Mouse (Mus musculus): ENCODE results near the gene Tcl1b4.
"Not testable (repeated sequence)": the region's sequence is repeated elsewhere in the genome, so short reads cannot be mapped to it uniquely, and the experiment has no call there.

Gene Tcl1b4

DNA sequence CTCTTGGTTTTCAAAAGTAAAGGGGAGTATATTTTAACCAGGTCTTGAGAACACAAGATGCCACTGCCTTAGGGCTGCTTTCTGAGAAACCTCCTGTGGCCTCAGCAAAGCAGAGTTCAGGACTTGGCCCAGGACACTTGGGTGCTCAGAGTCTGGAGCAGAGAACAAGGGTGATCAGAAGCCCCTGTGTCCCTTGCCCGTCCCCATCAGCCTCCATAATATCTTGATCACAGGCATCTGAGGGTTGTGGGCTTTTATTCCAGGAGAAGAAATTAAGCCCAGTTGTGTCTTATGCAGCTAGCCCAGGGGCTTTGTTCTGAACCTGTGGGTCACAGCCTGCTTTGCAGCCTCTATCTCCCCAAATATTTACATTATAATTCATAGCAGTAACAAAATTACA, at the start of gene Tcl1b4:
Gene Tcl1b4 (plus strand): TSS at position 301 of the 400 bp plus-strand sequence.
- not testable (repeated sequence) for DNase-seq

GRCm38 (mm10) chr12:105155286-105155685, 46.5 kb upstream of the Tcl1b4 start:
- DNase-seq: not testable (repeated sequence)

- no peak for DNase-seq
Measured at GRCm38 (mm10) chr12:105158842-105159241, 42.9 kb upstream of the Tcl1b4 start.

GRCm38 (mm10) chr12:105159390-105159789, 42.4 kb upstream of the Tcl1b4 start, which contains the start of gene Tcl1b1:
Gene Tcl1b1, plus strand, starts transcription at chr12:105159690.
- no peak for DNase-seq

- DNase-seq: no peak
Measured at GRCm38 (mm10) chr12:105166734-105167133, 35.0 kb upstream of the Tcl1b4 start.

DNA sequence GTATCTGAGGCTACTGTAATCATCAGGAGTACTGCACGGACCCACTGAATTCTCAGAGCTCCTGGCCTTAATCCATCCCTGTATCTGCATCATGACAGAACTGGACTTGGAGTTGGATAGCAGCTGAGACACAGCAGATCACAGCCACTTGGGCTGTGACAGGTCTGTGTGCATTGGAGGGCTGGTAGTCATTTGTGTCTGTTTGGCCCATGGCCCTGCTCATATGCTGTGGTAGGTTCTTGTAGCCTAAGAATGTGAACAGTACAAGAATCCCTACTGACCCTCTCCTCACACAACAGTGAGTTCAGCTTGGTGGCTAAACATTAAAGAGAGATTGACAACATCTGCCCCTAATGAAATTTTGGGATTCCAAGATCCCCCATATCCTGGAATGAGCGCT, 28.4 kb upstream of the Tcl1b4 start:
- no peak for DNase-seq

DNA sequence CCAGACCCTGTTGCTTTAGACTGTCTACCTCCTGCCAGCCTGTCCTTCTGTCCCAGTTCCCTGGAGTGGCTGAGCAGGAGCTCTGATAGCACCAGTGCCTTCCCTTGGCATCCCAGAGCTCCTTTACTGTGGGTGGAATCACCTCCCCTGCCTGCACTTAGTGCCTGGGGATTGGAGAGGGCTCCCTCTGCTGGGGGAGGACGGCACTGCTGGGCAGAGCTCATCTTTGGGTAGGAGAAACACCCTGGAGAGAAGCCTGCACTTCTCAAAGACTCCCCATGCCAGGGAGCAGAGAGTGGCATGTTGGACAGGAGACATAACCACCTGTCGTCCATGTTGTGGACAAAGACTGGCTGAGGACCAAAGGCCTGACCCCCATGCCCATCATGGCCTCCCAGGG, 27.4 kb upstream of the Tcl1b4 start:
- DNase-seq: peak; percentile 5

DNA sequence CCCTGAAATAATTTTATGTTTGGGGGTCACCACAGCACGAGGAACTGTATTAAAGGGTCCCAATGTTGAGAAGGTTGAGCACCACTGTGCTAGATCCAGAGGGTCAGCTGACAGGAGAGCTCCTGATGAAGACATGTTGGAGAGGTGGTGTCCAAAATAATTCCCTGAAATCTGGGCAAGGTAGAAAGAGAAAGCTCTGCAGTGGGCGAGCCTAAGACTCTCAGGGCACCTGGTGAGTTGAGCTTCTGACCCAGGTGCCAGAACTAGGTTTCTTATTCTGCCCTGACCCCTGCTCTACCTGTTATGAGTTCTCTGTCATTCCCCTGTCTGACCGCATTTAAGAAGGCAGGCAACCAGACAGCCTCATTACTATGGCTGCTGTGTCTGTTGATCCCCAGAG, 25.7 kb upstream of the Tcl1b4 start, which contains the start of gene Tcl1b5:
Gene Tcl1b5 (plus strand): TSS at position 301 of the 400 bp plus-strand sequence.
- not testable (repeated sequence) for DNase-seq

GRCm38 (mm10) chr12:105181040-105181644, 20.6 kb upstream of the Tcl1b4 start:
- not testable (repeated sequence) for DNase-seq

DNA sequence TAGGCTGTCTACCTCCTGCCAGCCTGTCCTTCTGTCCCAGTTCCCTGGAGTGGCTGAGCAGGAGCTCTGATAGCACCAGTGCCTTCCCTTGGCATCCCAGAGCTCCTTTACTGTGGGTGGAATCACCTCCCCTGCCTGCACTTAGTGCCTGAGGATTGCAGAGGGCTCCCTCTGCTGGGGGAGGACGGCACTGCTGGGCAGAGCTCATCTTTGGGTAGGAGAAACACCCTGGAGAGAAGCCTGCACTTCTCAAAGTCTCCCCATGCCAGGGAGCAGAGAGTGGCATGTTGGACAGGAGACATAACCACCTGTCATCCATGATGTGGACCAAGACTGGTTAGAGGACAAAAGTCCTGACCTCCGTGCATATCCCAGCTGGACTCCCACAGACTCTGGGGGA, 12.8 kb upstream of the Tcl1b4 start:
- not testable (repeated sequence) for DNase-seq

- not testable (repeated sequence) for DNase-seq
Measured at GRCm38 (mm10) chr12:105190743-105191142, 11.0 kb upstream of the Tcl1b4 start, which contains the start of gene Tcl1b3. Gene Tcl1b3, plus strand, starts transcription at chr12:105191043.

GRCm38 (mm10) chr12:105199684-105200497, 1.9 kb upstream of the Tcl1b4 start:
- not testable (repeated sequence) for DNase-seq

GRCm38 (mm10) chr12:105207071-105207470, 5.3 kb downstream of the Tcl1b4 start:
- DNase-seq: no peak

DNA sequence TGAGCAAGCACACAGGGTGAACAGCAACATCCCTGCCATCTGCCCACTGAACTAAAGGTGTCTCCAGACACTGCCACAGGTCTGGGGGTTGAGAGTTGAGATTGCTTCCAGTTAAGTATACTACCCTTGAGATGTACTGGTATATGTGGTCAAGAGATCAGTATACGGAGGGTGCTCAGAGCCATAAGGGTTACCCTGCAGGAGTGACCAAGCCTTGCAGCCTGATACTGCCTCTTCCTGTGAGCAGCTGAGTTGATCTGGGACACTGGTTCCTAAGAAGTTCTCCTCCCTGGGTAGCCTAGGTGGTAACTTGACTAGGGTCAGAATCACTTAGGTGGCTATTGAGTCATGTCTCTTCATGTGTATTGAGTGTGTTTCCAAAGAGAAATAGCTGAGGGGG, 6.7 kb downstream of the Tcl1b4 start:
- no peak for DNase-seq

GRCm38 (mm10) chr12:105209231-105209630, 7.5 kb downstream of the Tcl1b4 start:
- no peak for DNase-seq

DNA sequence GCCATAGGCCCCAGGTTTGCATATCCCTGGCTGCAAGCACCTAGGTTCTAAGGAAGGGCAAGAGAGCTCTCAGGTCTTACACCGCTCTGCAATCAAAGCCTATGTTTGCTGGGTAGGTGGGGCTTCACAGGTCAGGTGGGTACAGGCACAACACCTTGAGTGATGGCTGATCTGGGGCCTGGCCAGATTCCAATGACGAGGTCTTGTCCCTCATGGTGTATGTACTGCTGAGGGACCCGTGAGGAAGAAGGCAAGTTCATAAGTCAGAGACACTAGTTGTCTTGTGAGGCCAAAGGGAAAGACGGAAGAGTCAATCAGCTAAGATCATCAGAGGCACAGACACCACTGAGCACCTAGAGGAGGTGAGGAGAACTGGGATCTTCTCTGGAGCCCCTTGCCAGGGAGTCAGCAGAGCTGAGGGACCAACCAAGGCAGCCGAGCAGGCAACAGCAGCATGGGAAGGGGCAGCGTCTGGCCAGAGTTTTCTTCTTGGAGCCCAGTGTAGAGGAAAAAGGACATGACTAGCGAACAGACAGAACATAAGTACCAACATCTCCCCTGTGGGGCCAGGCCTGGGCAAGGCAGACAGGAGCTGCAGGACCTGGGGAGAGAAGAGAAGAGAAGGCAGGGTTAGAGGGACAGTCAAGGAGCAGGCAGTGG, 15.5 kb downstream of the Tcl1b4 start:
- DNase-seq: no peak

GRCm38 (mm10) chr12:105222601-105223319, 21.0 kb downstream of the Tcl1b4 start, which contains the start of gene Tcl1:
Gene Tcl1, minus strand, starts transcription at chr12:105222793.
- no peak for DNase-seq

DNA sequence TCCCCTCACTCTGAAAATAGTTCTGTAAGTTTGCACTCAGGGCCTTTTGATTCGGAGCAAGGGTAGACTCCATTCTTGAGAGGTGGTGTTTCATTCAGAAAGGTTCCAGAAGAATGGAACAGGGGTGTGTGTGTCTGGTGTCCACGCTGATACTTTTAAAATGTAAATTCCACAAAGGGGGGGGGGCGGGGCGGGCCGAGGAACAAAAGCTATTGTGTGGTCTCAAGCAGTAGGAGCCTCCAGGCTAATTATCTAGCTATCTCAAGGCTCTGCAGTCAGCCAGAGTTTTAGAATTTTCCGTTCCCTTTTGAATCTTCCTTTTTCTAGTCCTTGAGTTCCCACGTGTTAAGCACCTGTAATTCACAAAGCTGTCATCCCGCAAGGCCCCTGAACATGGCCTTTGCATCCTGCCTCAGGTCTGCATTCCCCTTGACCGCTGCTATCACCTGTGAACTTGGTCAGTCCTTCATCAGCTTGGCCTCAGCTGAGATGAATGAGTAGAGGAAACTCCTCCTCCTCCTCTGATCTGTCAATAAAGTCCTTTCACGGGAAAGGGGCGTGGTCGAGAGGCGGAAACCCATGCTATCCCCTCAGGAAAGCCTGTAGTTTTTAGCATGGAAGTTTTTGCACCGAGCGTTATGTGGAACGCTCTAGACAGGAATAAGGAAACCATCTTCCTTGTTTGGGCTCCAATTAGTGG, 23.0 kb downstream of the Tcl1b4 start:
- DNase-seq: no peak

DNA sequence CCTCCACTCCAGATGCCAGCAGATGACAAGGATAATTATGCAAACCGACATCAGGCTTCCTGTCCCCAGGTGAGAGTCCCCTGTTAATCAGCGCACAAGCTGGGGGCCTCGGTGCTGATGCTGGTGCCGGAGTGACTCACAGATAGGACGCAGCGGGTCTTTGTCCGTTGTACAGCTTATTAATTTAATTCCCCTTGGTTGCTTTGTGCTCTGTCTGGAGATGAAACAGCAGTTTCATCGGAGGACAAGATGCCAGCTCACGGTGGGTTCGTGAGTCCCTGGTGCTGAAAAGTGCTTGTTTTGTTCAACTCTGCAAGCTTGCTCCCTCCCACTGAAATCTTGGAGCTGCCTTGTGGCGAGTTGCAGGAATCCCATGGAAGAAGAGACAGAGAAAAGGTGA, 32.6 kb downstream of the Tcl1b4 start:
- DNase-seq: no peak

- no peak for DNase-seq
Measured at GRCm38 (mm10) chr12:105235091-105235490, 33.3 kb downstream of the Tcl1b4 start.

DNA sequence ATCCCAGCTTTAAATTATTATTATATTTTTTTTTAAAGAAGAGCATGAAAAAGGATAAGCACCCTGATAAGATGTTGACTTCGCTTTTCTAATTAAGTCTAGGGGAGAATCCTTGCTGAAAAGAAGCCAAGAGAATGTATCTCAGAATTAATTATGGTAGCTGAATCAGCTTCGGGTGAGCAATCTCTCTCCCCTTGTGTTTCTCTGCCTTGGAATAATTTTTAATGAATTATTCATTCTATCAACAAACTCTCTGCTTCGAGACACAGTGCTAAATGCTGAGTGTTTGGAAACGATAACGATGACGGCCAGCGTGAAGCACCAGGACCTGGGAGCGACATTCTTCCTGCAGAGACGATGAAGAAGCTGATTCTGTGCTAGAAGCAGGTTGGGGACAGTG, 37.3 kb downstream of the Tcl1b4 start:
- DNase-seq: no peak

DNA sequence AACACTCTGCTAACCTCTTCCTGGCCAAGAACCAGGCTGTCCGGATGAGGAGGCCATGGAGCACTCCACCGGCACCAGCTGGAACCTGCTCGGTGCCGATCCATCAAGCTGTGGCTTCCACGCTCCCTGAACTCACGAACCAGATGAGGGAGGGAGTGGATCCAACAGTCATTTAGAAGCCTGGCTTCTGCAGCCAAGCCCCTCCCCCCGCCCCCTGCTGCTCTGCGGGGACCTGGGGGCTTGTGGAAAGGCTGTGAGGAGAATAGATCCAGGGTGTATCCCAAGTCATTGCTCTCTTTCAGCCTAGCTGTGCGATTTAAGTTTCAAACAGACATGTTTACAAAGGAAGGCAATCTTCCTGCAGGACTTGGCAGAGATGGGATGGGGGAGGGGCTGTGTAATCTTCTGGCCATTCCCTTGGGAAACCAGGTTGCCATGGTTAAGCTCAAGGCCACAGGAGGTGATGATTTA, 47.0 kb downstream of the Tcl1b4 start:
- no peak for DNase-seq
